Mouse (Mus musculus): ENCODE measurements at regions not wholly inside any gene's neighbourhood (a gene's known extent, or its start where the extent isn't known, plus 50 kb on each side); places are given as distances from the start of the nearest gene placed in this dataset.

- no peak for DNase-seq (ENCODE audit: low spot score in 2 of 2)
Measured at GRCm38 (mm10) chr4:101342071-101342762, 76.9 kb upstream of the Ak4 start.

- no peak for DNase-seq (ENCODE audit: low spot score in 2 of 2)
Measured at GRCm38 (mm10) chr4:101340741-101341140, 75.7 kb upstream of the Jak1 start.

- no peak for DNase-seq (ENCODE audit: low spot score in 2 of 2)
Measured at GRCm38 (mm10) chr4:101338211-101338610, 73.1 kb upstream of the Jak1 start.

- no peak for DNase-seq (ENCODE audit: low spot score in 2 of 2)
Measured at GRCm38 (mm10) chr4:101336811-101337210, 71.7 kb upstream of the Jak1 start.

GRCm38 (mm10) chr4:101336371-101336770, 71.3 kb upstream of the Jak1 start:
- no peak for DNase-seq (ENCODE audit: low spot score in 2 of 2)

GRCm38 (mm10) chr4:101333868-101334267, 68.8 kb upstream of the Jak1 start:
- DNase-seq (ENCODE audit: low spot score in 2 of 2), result no peak

DNA sequence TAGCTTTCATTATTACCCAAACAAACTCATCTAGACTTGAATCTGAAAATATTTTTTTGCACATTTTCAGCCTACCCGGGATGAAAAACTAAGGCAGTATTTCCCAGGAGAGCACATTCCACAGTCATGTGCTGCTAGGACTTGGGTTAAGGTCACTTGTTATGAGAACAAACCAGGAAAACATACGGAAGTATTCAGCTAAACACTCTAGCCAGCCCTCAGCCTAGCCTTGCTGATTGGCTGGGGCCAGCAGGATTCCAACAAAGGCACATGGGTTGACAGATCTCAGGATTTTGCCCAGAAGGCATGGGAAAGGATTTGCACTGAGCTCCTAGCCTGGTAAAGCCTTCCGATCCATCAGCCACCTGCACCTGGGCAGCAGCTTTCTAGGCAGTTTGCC, 68.0 kb upstream of the Jak1 start:
- no peak for DNase-seq (ENCODE audit: low spot score in 2 of 2)

DNA sequence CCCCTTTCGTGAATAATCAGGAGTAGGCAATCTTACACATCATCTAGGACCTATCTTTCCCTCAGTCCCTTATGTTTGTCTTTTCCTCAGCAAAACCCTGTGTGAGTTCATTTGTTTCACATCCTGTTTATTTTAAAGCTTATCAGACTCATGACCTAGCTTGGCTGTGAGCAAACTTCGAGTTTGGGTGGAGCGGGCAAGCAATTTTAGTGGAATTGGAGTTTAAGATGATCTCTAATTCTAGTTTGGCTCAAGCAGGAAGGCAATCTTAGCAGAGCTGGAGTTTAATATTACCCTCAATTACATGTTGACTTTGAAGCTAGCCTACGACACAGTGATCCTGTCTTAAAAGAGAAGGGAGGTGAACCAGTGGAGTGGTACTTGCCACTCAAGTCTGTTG, 66.1 kb upstream of the Jak1 start:
- no peak for DNase-seq (ENCODE audit: low spot score in 2 of 2)

- DNase-seq (ENCODE audit: low spot score in 2 of 2), result no peak
Measured at GRCm38 (mm10) chr4:101329060-101329459, 64.0 kb upstream of the Jak1 start.

DNA sequence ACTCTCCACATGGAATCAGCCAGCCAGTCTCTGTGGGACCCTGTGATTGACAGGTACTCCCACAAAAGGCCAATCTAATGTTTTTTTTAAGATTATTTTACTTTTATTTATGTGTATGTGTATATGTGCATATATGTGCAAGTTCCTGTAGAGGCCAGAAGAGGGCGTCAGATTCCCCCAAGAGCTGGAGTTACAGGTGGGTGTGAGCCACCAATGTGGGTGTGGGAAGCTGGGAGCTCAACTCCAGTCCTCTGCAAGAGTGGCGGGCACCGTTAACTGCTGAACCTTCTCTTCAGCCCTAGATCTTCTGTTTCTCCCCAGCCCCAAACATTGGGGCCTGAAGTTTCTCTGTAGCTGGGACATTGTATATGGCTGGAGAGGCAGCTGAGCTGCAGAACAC, 61.0 kb upstream of the Jak1 start:
- DNase-seq (ENCODE audit: low spot score in 2 of 2), result no peak

DNA sequence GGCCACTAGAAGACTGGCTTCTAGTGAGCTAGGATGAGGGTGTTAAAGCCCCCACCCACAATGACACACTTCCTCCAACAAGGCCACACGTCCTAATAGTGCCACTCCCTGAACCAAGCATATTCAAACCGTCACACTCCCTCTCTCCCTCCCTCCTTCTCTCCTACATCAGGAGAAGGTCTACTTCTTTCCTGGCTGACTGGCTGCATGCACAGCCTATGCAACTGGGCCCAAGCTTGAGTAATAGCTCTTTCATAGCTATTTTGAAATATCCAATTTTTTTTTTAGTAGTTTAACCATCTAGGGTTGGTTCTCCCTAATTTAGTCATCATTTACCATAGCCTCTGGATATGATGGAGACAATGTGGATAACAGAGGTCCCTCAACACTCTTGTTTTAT, 56.6 kb upstream of the Jak1 start:
- DNase-seq (ENCODE audit: low spot score in 2 of 2), result no peak

DNA sequence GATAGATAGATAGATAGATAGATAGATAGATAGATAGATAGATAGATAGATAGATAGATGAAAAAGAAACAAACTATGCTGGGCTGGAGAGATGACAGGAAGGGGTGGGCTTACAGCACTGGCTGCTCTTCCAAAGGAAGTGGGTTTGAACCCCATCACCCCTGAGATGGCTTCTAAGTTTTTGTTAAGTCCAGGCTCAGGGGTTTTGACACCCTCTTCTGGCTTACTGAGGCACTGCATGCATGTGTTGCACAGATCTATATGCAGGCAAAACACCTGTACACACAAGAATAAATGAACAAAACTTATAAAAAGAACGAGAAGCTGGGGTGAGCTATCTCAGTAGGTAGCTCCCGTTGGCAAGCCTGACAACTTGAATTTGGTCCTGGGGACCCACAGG, 55.5 kb upstream of the Jak1 start:
- DNase-seq (ENCODE audit: low spot score in 2 of 2), result no peak

GRCm38 (mm10) chr4:101319681-101320220, 54.7 kb upstream of the Jak1 start:
- no peak for DNase-seq (ENCODE audit: low spot score in 2 of 2)

DNA sequence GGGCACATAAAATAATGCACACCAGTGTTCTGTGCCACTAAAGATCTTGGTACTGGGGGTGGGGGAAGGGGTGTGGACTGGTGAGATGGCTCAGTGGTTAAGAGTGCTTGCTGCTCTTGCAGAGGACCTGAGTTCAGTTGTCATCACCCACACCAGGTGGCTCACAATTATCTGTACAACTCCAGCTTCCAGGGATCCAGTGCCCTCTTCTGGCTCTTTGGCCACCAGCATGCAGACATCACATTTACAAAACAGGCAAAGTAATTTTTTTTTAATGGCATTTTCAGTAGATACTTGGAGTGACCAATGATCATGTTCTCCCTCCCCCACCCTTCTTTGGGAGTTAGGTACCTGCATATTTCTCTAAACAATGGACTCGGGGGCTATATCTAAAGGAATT, 53.8 kb upstream of the Jak1 start:
- no peak for DNase-seq (ENCODE audit: low spot score in 2 of 2)

DNA sequence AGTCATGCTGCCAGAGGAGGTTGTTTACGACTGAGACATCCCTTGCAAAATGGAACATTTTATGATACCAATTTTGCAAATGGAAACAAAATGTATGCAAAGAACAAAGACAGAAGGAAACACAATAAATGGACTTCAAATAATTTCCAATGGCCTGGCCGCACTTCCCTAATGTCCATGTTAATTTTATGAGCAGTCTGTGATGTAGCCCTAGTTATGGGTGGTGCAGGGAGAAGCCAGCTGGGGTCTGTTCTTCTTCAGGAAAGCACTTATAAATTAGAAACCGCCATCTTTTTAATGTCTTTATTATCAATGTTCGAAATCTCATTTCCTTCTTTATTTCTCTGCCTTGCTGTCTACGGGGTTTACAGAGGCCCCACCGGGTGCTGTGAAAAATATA, 51.0 kb upstream of the Jak1 start:
- DNase-seq (ENCODE audit: low spot score in 2 of 2), result no peak

Small RNA genes lying in the stretch of these regions (microRNA-seq; reads per million reads assigned to microRNA genes)
- gene Mir101a, result 120 to 578 reads per million in 2 experiments

Measured in left cerebral cortex, adult 8-10 months (tissue).